Mouse (Mus musculus) liver, embryonic 14.5 days (tissue): ENCODE measurements at regions not wholly inside any gene's neighbourhood (a gene's known extent, or its start where the extent isn't known, plus 50 kb on each side); places are given as distances from the start of the nearest gene placed in this dataset.

ENCODE experiments used
- ATAC-seq: fragments of 200-750 bp; cut with Nextera tagmentation; 2 replicates; pipeline ENCODE4 v1.8.0; 2017; ENCODE audit warnings: moderate number of reproducible peaks, mild to moderate bottlenecking, moderate library complexity; ENCODE audit not compliant: insufficient read depth
- DNase-seq, 3 experiments: peaks; one replicate each; pipeline ENCODE4 v3.0.0-alpha.2; 2012 to 2013; ENCODE audit warnings: low read depth in 3 of 3, low spot score in 3 of 3
- H3K27ac ChIP-seq: fragments of 300-500 bp; sonication (generic); 2 replicates; pipeline ENCODE4 v1.5.1; 2014; ENCODE audit warnings: moderate library complexity, mild to moderate bottlenecking, control low read depth, inconsistent platforms
- H3K27me3 ChIP-seq: fragments of 300-500 bp; sonication (generic); 2 replicates; pipeline ENCODE4 v1.6.1; 2014; ENCODE audit warnings: mild to moderate bottlenecking, low read length, moderate library complexity; ENCODE audit not compliant: control insufficient read depth, insufficient read depth
- H3K36me3 ChIP-seq: fragments of 300-500 bp; sonication (generic); replicated peaks from 2 replicates; pipeline ENCODE4 v1.6.1; 2014; ENCODE audit warnings: low read depth; ENCODE audit not compliant: control insufficient read depth, insufficient read depth
- H3K4me1 ChIP-seq, 2 experiments: fragments of 200-500 bp in 1 of 2; fragments of 300-500 bp in 1 of 2; sonication (generic) in 1 of 2; replicated peaks; 2 replicates each; pipeline ENCODE4 v1.6.1; 2012 to 2014; ENCODE audit warnings: antibody characterized with exemption in 1 of 2, inconsistent platforms in 1 of 2, low read length in 1 of 2; ENCODE audit not compliant: control insufficient read depth in 2 of 2, insufficient read depth in 2 of 2
- H3K4me2 ChIP-seq: fragments of 300-500 bp; sonication (generic); 2 replicates; pipeline ENCODE4 v1.6.1; 2014; ENCODE audit warnings: low read depth, mild to moderate bottlenecking, control low read depth, moderate library complexity
- H3K4me3 ChIP-seq, 2 experiments: fragments of 200-500 bp in 1 of 2; fragments of 300-500 bp in 1 of 2; sonication (generic) in 1 of 2; 2 replicates each; pipeline ENCODE4 v1.5.1; 2012 to 2014; ENCODE audit warnings: low read depth in 2 of 2, low read length in 2 of 2, mild to moderate bottlenecking in 2 of 2, control low read depth in 1 of 2, inconsistent platforms in 1 of 2, moderate library complexity in 1 of 2; ENCODE audit not compliant: insufficient read depth in 1 of 2
- H3K9ac ChIP-seq: fragments of 300-500 bp; sonication (generic); replicated peaks from 2 replicates; pipeline ENCODE4 v1.6.1; 2014; ENCODE audit warnings: mild to moderate bottlenecking, control low read depth, moderate library complexity
- H3K9me3 ChIP-seq: fragments of 300-500 bp; sonication (generic); 2 replicates; pipeline ENCODE4 v1.6.1; 2016; ENCODE audit warnings: low read length, mixed read lengths; ENCODE audit not compliant: control insufficient read depth
- CTCF ChIP-seq: IDR thresholded peaks from 2 replicates; pipeline ENCODE4 v1.5.1; 2016; ENCODE audit warnings: antibody characterized with exemption, low read depth, control low read depth
- EP300 ChIP-seq: IDR thresholded peaks from 2 replicates; pipeline ENCODE4 v1.6.1; 2016; ENCODE audit warnings: antibody characterized with exemption, low read depth
- WGBS: fragments of 180-500 bp; shearing (Covaris S2); extraction: QIAGEN DNeasy Blood & Tissue Kit; methylation state at CpG from one replicate; pipeline ENCODE4 v1.1.7; 2014; ENCODE audit not compliant: insufficient replicate concordance; 5-methylcytosine and 5-hydroxymethylcytosine counted together

DNA sequence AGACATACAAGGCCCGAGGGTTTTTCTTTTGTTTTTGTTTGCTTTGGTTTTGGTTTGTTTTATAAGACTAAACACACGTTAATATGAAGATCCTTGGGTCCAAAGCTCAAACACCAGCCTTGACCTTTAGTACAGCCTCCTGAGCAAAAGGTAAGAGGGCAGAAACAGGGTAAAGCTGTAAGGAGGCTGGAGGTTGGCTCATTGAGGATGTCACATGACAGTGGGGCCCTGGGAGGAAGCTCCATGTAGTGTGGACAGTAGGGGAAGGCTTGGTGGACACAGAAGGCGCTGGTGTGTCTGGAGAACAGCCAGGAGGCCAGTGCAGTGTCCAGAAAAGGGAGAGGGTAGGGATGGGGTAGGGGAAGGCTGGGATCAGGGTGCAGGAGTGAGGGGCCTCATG lies 89.6 kb upstream of the Cdh4 start:
- 14% methylated on average over 3 of the region's 3 CpGs for WGBS
- Histone ChIP-seq H3K4me2 (no peak overlapping the region), H3K36me3 (no peaks in the 10 kb centered on the region), H3K9ac (no peak overlapping the region), H3K4me1 (no peaks in the 10 kb centered on the region), H3K27ac (no peak overlapping the region), H3K9me3 (no peaks in the 10 kb centered on the region), H3K4me3 (no peak overlapping the region), H3K27me3 (no peaks in the 10 kb centered on the region)
- ATAC-seq: no peak
- TF ChIP-seq CTCF (no peak), EP300 (no peak)
- DNase-seq: no peak

DNA sequence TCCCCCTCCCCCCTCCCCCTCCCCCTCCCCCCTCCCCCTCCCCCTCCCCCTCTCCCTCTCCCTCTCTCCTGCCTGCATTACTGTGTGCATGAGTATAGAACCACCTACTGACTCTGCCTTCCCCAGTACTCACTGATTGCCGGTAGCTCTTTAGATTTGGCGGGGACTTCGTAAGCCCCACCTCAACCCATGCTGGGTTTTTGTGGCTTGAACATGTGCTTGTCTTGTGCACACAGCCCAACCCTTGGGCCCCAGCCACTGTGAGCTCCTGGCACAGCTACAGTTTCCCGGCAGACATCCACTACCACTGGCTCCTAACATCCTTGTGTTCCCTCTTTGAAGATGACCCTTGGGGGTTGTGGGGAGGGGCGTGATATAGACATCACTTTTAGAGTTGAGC lies 87.4 kb upstream of the Cdh4 start:
- no peak for DNase-seq
- H3K9me3 ChIP-seq: no peaks in the 10 kb centered on the region
- H3K4me1 ChIP-seq: no peaks in the 10 kb centered on the region
- ATAC-seq: no peak
- no peak for TF ChIP-seq CTCF
- no peak for TF ChIP-seq EP300
- no peak overlapping the region for H3K9ac ChIP-seq
- no peaks in the 10 kb centered on the region for H3K36me3 ChIP-seq
- WGBS: 71% methylated on average over 5 of the region's 5 CpGs
- no peak overlapping the region for H3K27ac ChIP-seq
- no peak overlapping the region for H3K4me2 ChIP-seq
- H3K27me3 ChIP-seq: no peaks in the 10 kb centered on the region
- H3K4me3 ChIP-seq: no peak overlapping the region

DNA sequence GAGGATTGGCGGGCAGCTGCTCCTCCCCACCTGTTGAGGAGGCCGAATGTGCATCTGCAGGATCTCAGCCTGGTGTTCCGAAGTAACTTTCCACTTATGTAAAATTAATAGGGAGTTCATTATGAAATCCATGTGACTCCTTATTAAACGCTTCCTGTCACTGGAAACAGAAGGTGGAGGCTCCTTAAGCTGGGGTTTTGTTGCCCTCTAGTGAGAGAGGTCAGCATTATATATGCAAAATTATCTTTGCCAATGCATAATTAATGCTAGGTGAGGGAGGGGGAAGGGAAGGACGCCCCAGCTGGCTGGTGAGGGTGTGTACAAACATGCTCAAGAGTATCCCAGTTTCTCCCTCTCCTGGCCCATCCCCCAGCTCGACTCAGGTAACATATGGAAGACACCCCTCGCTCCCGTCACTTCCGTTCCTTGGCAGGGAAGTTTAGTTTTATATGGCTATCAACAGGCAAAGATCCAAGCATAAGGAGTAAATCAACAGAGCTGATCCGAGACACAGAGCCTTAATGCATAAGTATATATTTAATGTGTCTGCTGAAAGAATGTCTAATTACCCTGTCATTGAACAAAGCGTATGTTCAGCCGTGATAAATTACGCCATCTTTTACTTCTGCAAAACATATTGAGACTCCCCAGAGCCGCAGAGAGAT lies 71.2 kb upstream of the Cdh4 start:
- Histone ChIP-seq H3K9ac (no peak overlapping the region), H3K27ac (no peak overlapping the region), H3K36me3 (no peaks in the 10 kb centered on the region), H3K27me3 (no peaks in the 10 kb centered on the region), H3K4me2 (no peak overlapping the region), H3K9me3 (no peaks in the 10 kb centered on the region), H3K4me3 (no peak overlapping the region), H3K4me1 (no peaks in the 10 kb centered on the region)
- ATAC-seq (no peak), DNase-seq (no peak)
- WGBS: 62% methylated on average over 14 of the region's 14 CpGs
- TF ChIP-seq EP300: no peak

DNA sequence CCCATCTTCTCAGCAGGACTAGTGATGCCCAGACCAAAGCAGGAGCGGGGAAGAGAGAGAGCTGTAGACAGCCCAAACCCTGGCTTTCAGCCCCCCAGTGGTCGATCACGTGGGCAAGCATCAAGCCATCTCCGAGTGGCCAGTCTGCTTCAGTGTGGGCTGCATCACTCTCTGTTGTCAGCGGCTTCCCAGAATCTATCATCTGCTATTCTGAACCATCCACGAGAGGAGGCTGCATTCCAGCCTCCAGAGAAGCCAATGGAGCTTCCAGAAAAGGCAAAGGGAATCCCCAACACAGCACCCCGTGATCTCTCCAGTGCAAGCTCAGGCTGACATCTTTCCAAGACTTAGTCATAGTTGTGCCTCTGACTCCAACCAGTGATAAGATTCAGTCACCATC lies 70.7 kb upstream of the Cdh4 start:
- Histone ChIP-seq H3K4me1 (no peaks in the 10 kb centered on the region), H3K9me3 (no peaks in the 10 kb centered on the region), H3K4me3 (no peak overlapping the region), H3K36me3 (no peaks in the 10 kb centered on the region), H3K4me2 (no peak overlapping the region), H3K27me3 (no peaks in the 10 kb centered on the region), H3K9ac (no peak overlapping the region), H3K27ac (no peak overlapping the region)
- TF ChIP-seq CTCF (no peak), EP300 (no peak)
- 58% methylated on average over 7 of the region's 7 CpGs for WGBS
- ATAC-seq: no peak
- DNase-seq: no peak

DNA sequence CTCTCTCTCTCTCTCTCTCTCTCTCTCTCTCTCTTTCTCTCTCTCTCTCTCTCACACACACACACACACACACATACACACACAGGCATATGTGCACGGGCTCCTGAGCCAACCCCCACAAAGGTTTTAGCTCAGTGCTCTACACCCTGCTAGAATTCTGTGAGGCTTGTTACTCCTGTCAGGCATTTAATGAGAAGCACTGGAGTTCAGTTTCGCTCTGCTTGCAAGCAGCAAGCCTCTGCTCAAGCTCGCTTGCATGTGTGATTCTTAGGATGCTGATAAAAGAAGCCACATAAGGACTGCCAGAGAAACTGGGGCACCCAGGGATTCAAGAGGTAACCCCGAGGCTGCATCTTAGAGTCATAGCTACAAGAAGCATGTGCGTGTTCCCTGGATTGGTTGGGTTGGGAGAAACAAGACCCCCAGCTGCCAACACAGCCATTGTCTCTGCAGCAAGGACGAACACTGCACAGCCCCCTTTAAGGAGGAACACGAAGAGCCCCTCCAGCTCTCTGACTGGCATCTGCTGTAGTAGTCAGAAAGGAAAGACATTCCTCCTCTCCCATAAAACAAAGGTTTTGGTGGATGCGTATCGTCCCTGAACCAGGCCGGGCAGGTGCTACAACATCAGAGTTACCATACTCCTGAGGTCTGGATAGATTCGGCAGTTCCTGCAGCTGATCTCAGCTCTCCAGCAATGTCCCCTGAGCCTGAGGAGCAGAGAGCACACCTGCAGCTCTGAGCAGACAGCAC lies 62.4 kb upstream of the Cdh4 start:
- Histone ChIP-seq H3K4me2 (no peak overlapping the region), H3K27ac (no peak overlapping the region), H3K9me3 (no peaks in the 10 kb centered on the region), H3K4me1 (no peaks in the 10 kb centered on the region), H3K9ac (no peak overlapping the region), H3K4me3 (no peak overlapping the region), H3K36me3 (no peaks in the 10 kb centered on the region), H3K27me3 (no peaks in the 10 kb centered on the region)
- no peak for ATAC-seq
- no peak for DNase-seq
- TF ChIP-seq CTCF (no peak), EP300 (no peak)
- 59% methylated on average over 11 of the region's 11 CpGs for WGBS
